Mouse (Mus musculus) cerebellum, adult 2 months (tissue): ENCODE results near the gene Ube2d2b.

Experiments
- CTCF ChIP-seq: fragments of 200-500 bp; IDR thresholded peaks from 2 replicates; pipeline ENCODE4 v1.5.1; 2011; ENCODE audit warnings: low read depth, mild to moderate bottlenecking, control low read depth, low read length, moderate library complexity, borderline replicate concordance; ENCODE audit not compliant: insufficient read depth
- POLR2A ChIP-seq: fragments of 200-500 bp; IDR thresholded peaks from 2 replicates; pipeline ENCODE4 v1.6.1; 2011; ENCODE audit warnings: low read length, control low read depth, borderline replicate concordance; ENCODE audit not compliant: insufficient read depth

GRCm38 (mm10) chr5:107793258-107793657 is 36.6 kb upstream of the Ube2d2b start:
- TF ChIP-seq CTCF: no peak
- no peak for TF ChIP-seq POLR2A
